Mouse (Mus musculus) hindbrain, embryonic 14.5 days (tissue): ENCODE data around the gene Gnai2. TPM values are rescaled to one million over a fixed set of nuclear protein-coding genes. Genes with fewer than 3 reads are reported as not detected.
"Not testable (repeated sequence)": the region's sequence is repeated elsewhere in the genome, so short reads cannot be mapped to it uniquely, and the experiment has no call there.

Experiments
- ATAC-seq: fragments of 200-750 bp; cut with Nextera tagmentation; 2 replicates; pipeline ENCODE4 v1.8.0; 2017; ENCODE audit warnings: moderate number of reproducible peaks, mild to moderate bottlenecking, moderate TSS enrichment, moderate library complexity; ENCODE audit not compliant: low FRiP score
- DNase-seq: peaks from one replicate; pipeline ENCODE4 v3.0.0-alpha.2; 2015; ENCODE audit warnings: low spot score
- H3K27ac ChIP-seq: fragments of 300-500 bp; sonication (generic); 2 replicates; pipeline ENCODE4 v1.5.1; 2014; ENCODE audit warnings: mild to moderate bottlenecking, moderate library complexity
- H3K27me3 ChIP-seq: fragments of 300-500 bp; sonication (generic); 2 replicates; pipeline ENCODE4 v1.6.1; 2014; ENCODE audit warnings: mild to moderate bottlenecking, low read length, mixed read lengths; ENCODE audit not compliant: control insufficient read depth, insufficient read depth
- H3K36me3 ChIP-seq: fragments of 300-500 bp; sonication (generic); replicated peaks from 2 replicates; pipeline ENCODE4 v1.6.1; 2014; ENCODE audit not compliant: control insufficient read depth, insufficient read depth
- H3K4me1 ChIP-seq: fragments of 300-500 bp; sonication (generic); replicated peaks from 2 replicates; pipeline ENCODE4 v1.6.1; 2014; ENCODE audit warnings: antibody characterized with exemption, low read length, mixed read lengths; ENCODE audit not compliant: control insufficient read depth, insufficient read depth
- H3K4me2 ChIP-seq: fragments of 300-500 bp; sonication (generic); replicated peaks from 2 replicates; pipeline ENCODE4 v1.6.1; 2014; ENCODE audit warnings: mild to moderate bottlenecking, moderate library complexity
- H3K4me3 ChIP-seq: fragments of 300-500 bp; sonication (generic); replicated peaks from 2 replicates; pipeline ENCODE4 v1.5.1; 2014; ENCODE audit warnings: mild to moderate bottlenecking, low read length
- H3K9ac ChIP-seq: fragments of 300-500 bp; sonication (generic); 2 replicates; pipeline ENCODE4 v1.6.1; 2014
- H3K9me3 ChIP-seq: fragments of 300-500 bp; sonication (generic); 2 replicates; pipeline ENCODE4 v1.6.1; 2016; ENCODE audit warnings: low read length; ENCODE audit not compliant: control insufficient read depth
- WGBS: fragments of 180-500 bp; shearing (Covaris S2); extraction: QIAGEN DNeasy Blood & Tissue Kit; methylation state at CpG from one replicate; pipeline ENCODE4 v1.1.7; 2014; 5-methylcytosine and 5-hydroxymethylcytosine counted together
- polyA plus RNA-seq: library from polyadenylated mRNA; unstranded; fragments of >200 nt; fragmentation: Nextera tagmentation; extraction: Ambion mirVana; gene quantifications from 2 replicates; pipeline ENCODE4 v1.2.1, GENCODE M21; 2014

The Gnai2 gene
- polyA plus RNA-seq = 282 and 291 TPM in 2 replicates

DNA sequence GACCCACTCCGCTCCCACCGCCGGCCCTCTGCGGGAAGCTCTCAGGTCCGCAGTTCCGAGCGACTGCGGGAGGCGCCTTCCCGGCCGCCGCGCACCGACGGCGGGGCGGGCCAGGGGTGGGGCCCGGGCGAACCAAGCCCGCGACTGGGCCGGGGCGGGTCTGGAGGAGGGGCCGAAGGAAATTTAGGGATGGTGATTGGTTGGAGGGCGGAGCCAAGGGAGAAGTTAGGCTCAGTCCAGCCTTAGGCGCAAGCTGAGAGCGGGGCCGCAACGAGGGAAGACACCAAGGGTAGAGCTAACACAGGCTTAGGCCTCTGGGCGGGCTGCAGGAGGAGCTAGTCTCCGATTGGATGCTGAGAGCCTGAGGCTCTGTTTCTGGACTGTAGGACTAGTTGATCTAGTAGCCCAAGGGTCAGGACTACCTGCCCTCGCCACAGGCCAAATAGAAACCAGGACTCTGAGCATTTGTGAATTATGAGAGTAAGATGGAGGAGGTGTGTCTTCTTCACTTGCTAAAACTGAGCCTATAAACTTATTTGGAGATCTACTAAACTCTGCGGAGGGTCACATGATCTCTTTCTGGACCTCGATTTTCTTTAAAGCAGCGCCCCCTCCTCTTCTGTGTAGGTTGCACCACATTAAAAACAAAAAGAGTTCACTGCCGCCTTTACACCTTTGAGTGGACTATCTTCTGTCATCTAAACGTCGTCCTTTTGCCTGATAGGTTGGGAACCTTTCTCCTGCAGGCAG lies at the start of gene Gnai2:
Gene Gnai2, minus strand, starts transcription at position 89 of the 750 bp plus-strand sequence.
- ATAC-seq = peak; percentile 91
- Histone ChIP-seq H3K36me3 (no peaks in the 10 kb centered on the region), H3K4me1 (peaks cover 43% of the 10 kb centered on the region)

DNA sequence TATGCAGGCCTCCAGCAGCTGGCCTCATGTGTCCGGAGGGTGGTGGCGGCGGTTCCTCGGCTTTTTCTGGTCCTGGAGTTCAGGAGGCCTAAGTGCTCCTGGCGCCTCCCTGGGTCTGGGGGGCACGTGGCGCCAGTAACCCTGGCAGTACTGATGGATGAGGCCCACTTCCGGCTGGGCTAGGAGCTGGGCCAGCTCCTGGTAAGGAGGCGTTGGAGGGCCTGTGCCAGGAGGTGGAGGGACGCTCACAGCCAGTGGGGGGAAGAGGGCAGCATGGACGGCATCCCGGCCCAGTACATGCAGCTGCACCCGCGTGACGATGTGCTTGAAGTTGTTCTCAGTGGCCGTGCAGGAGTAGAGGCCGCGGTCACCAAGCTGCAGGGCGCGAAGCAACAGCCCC lies 47.2 kb upstream of the Gnai2 start:
- Histone ChIP-seq H3K4me2 (no peak overlapping the region), H3K27me3 (peaks cover 5% of the 10 kb centered on the region), H3K9ac (no peak overlapping the region), H3K9me3 (no peaks in the 10 kb centered on the region), H3K36me3 (peaks cover 49% of the 10 kb centered on the region), H3K4me1 (no peaks in the 10 kb centered on the region), H3K4me3 (no peak overlapping the region), H3K27ac (no peak overlapping the region)
- ATAC-seq = no peak
- 81% methylated on average over 20 of the region's 20 CpGs for WGBS
- no peak for DNase-seq

More for the DNA sequence above, at the start of gene Gnai2:
- H3K9ac ChIP-seq = peak within 1 kb of the TSS; percentile 82
- H3K27me3 ChIP-seq = no peaks in the 10 kb centered on the region
- DNase-seq = peak; percentile 90
- no peaks in the 10 kb centered on the region for H3K9me3 ChIP-seq
- H3K4me3 ChIP-seq = peak within 1 kb of the TSS; percentile 69
- H3K4me2 ChIP-seq = peak within 1 kb of the TSS; percentile 98
- WGBS = 2% methylated on average over 36 of the region's 38 CpGs
- H3K27ac ChIP-seq = peak within 1 kb of the TSS; percentile 93

DNA sequence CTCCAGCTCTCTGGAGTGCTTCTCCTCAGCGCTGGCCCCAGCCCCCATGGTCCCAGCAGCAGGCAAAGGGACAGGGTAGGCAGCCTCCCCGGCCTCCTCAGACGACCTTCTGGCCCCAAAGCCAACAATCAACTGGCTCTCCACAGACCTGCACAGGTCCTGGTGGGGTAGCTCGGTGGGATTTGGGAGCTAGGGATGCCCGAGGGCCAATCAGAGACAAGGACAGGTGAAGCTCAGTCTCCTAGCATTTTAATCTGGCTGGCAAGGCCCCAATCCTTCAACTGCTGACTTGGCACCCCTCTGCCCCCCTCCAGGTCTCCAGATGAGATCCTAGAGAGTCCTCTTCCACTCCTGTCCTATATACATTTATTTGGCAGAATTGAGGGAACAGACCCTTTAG lies 44.3 kb upstream of the Gnai2 start, which contains the start of gene Gnat1:
Gene Gnat1, minus strand, starts transcription at position 212 of the 400 bp plus-strand sequence.
- H3K4me1 ChIP-seq = 0 out of 2 replicates have a peak, but pooled peaks cover 3% of the 10 kb centered on the region
- H3K36me3 ChIP-seq = peaks cover 29% of the 10 kb centered on the region
- no peak within 1 kb of the TSS for H3K4me3 ChIP-seq
- DNase-seq (no peak), ATAC-seq (no peak)
- H3K4me2 ChIP-seq = no peak within 1 kb of the TSS
- H3K27me3 ChIP-seq = peaks cover 30% of the 10 kb centered on the region
- H3K9ac ChIP-seq = no peak within 1 kb of the TSS
- WGBS = 45% methylated on average over 5 of the region's 5 CpGs
- no peak within 1 kb of the TSS for H3K27ac ChIP-seq
- no peaks in the 10 kb centered on the region for H3K9me3 ChIP-seq

DNA sequence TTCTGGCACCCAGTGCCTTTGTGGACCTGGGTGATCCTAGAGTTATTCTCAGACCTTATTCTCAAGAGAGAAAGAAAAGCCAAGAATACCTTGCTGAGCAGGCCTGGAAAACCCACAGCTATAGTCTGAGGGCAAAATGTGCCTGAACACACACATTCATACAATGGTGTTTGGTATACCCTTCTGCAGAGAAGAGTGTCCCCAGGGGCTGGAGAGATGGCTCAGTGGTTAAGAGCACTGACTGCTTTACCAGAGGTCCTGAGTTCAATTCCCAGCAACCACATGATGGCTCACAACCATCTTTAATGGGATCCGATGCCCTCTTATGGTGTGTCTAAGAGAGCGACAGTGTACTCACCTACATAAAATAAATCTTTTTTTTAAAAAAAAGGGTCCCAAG lies 43.7 kb upstream of the Gnai2 start:
- no peak overlapping the region for H3K9ac ChIP-seq
- H3K36me3 ChIP-seq = peaks cover 22% of the 10 kb centered on the region
- no peak overlapping the region for H3K27ac ChIP-seq
- DNase-seq (no peak), ATAC-seq (no peak)
- H3K4me2 ChIP-seq = no peak overlapping the region
- no peak overlapping the region for H3K4me3 ChIP-seq
- no peaks in the 10 kb centered on the region for H3K9me3 ChIP-seq
- WGBS = 86% methylated on average over 2 of the region's 2 CpGs
- H3K4me1 ChIP-seq = 0 out of 2 replicates have a peak, but pooled peaks cover 3% of the 10 kb centered on the region
- H3K27me3 ChIP-seq = peaks cover 33% of the 10 kb centered on the region

DNA sequence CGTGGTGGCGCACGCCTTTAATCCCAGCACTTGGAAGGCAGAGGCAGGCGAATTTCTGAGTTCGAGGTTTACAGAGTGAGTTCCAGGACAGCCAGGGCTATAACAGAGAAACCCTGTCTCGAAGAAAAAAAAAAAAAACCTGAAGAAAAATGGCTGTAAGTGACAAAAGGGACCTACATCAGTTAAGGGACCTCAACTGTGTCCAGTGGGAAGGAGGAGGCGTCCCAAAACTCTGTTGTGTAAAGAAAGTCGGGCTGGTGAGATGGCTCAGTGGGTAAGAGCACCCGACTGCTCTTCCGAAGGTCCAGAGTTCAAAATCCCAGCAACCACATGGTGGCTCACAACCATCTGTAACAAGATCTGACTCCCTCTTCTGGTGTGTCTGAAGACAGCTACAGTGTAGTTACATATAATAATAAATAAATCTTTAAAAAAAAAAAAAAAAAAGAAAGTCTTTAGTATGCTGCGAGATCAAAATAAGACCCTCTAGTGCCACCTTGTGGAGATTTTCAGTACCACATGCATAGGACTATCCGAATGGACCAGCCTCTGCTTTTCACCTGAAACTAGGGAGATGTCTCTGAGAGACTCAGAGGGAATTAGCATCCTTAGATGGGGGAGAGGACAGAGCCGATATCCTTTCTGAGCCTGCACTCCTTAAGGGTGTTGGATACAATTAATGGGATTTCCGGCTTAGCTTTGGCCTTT lies 42.8 kb upstream of the Gnai2 start:
- WGBS = 43% methylated on average over 14 of the region's 14 CpGs
- not testable (repeated sequence) for H3K4me3 ChIP-seq, H3K9me3 ChIP-seq, ATAC-seq, H3K27ac ChIP-seq, H3K4me1 ChIP-seq, H3K4me2 ChIP-seq, H3K9ac ChIP-seq
- peak; percentile 93 for DNase-seq
- H3K27me3 ChIP-seq = peaks cover 33% of the 10 kb centered on the region
- peaks cover 14% of the 10 kb centered on the region; the same call in 1 of the 2 replicates for H3K36me3 ChIP-seq

DNA sequence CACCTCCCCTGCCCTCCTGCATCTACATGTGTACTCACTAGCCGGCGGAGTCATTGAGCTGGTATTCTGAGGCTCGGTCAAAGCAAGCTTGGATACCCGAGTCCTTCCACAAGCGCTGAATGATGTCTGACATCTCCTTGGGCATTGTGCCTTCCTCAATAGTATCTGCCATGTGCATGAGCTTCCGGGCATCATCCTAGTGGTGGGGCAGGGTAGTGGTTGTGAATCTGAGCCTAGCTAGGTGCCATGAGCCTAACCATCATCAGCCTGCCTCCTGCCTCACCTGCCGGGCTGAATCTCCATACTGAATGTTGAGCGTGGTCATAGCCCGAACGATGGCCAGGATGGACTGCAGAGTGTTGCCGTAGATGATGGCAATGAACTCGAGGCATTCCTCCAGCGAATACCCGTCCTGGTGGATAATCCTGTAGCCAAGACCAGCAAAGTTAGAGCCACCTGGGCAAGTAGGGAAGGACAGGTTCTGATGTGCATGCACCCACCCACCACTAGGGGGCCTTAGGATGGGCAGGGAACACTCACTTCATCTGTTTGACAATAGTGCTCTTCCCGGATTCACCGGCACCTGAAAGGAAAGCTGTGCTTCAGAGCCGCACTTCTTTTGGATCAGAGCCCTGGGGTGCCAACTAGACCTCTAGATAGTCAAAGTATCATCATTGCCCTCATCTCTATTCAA lies 42.1 kb upstream of the Gnai2 start:
- Histone ChIP-seq H3K27ac (no peak overlapping the region), H3K4me1 (0 out of 2 replicates have a peak, but pooled peaks cover 3% of the 10 kb centered on the region), H3K27me3 (peaks cover 33% of the 10 kb centered on the region), H3K9me3 (no peaks in the 10 kb centered on the region), H3K9ac (no peak overlapping the region), H3K4me2 (no peak overlapping the region), H3K4me3 (no peak overlapping the region), H3K36me3 (peaks cover 6% of the 10 kb centered on the region; the same call in 1 of the 2 replicates)
- ATAC-seq = no peak
- WGBS = 17% methylated on average over 17 of the region's 17 CpGs
- DNase-seq = peak; percentile 72

DNA sequence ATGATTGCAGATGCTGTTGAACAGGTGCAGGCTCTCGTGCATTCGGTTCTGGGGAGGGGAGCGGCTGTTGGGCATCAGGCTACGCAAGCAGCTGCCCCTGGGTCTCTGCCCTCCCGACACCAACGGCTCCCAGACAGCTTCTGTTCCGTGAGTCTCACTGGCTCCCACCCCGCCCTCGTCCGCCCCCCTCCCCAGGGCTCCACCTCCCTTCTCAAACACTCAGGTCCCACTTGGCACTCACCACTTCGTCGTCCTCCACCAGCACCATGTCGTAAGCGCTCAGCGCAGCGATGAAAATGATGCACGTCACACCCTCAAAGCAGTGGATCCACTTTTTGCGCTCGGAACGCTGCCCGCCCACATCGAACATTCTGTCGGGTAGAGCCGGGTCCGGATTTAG lies 41.1 kb upstream of the Gnai2 start:
- peak; percentile 31; the same call in 1 of the 2 replicates for ATAC-seq
- H3K4me1 ChIP-seq = 0 out of 2 replicates have a peak, but pooled peaks cover 3% of the 10 kb centered on the region
- H3K9me3 ChIP-seq = no peaks in the 10 kb centered on the region
- H3K9ac ChIP-seq = peak overlapping the region; percentile 41
- H3K4me3 ChIP-seq = peak overlapping the region; percentile 26
- 1% methylated on average over 22 of the region's 25 CpGs for WGBS
- DNase-seq = no peak
- peaks cover 33% of the 10 kb centered on the region for H3K27me3 ChIP-seq
- H3K36me3 ChIP-seq = no peaks in the 10 kb centered on the region
- peak overlapping the region; percentile 55 for H3K4me2 ChIP-seq
- H3K27ac ChIP-seq = no peak overlapping the region

DNA sequence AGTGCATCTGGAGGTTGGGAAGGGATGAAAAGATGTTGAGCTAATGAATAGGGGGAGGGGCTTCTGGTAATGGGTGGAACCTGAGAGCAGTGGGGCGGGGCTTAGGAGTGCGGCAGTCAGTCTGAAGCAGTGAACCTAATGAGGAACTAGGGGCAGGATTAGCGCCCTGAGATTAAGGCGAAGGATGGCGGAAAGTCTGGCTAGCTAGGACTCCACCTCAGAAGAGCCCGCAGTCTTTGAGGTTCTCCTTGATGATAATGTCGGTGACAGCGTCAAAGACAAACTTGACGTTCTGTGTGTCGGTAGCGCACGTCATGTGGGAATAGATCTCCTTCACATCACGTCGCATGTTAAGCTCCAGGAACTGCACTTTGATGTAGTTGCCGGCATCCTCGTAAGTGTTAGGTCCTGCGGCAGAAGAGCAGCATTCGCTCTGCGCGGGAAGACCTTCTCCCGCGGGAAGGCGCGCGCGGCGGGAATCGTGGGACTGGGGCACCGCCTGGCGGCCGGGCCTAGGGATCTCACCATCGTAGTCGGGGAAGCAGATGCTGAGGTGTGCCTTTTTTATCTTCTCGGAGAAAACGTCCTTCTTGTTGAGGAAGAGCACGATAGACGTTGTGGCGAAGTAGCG lies 40.6 kb upstream of the Gnai2 start:
- peak; percentile 63; the same call in 1 of the 2 replicates for ATAC-seq
- H3K9ac ChIP-seq = peak overlapping the region; percentile 41
- H3K4me2 ChIP-seq = peak overlapping the region; percentile 55

More for the DNA sequence above, 40.6 kb upstream of the Gnai2 start:
- no peaks in the 10 kb centered on the region for H3K36me3 ChIP-seq
- H3K9me3 ChIP-seq = no peaks in the 10 kb centered on the region
- peaks cover 33% of the 10 kb centered on the region for H3K27me3 ChIP-seq
- DNase-seq = peak; percentile 79
- under 1% methylated on average over 39 of the region's 39 CpGs for WGBS
- H3K27ac ChIP-seq = no peak overlapping the region
- 0 out of 2 replicates have a peak, but pooled peaks cover 3% of the 10 kb centered on the region for H3K4me1 ChIP-seq
- peak overlapping the region; percentile 26 for H3K4me3 ChIP-seq
